Mouse (Mus musculus) cortical plate, adult 2 months (tissue): ENCODE measurements around the gene Kcnab2. TPM values are rescaled to one million over a fixed set of nuclear protein-coding genes. Genes with fewer than 3 reads are reported as not detected.

Source experiments
- H3K27ac ChIP-seq: fragments of 200-500 bp; 2 replicates; pipeline ENCODE4 v1.5.1; 2012; ENCODE audit warnings: low read length, control low read depth, inconsistent platforms; ENCODE audit not compliant: insufficient read depth
- H3K4me1 ChIP-seq: fragments of 200-500 bp; 2 replicates; pipeline ENCODE4 v1.6.1; 2011; ENCODE audit warnings: low read length; ENCODE audit not compliant: control insufficient read depth, insufficient read depth
- H3K4me3 ChIP-seq: fragments of 200-500 bp; 2 replicates; pipeline ENCODE4 v1.5.1; 2011; ENCODE audit warnings: mild to moderate bottlenecking, low read length, control low read depth; ENCODE audit not compliant: insufficient read depth
- CTCF ChIP-seq: fragments of 200-500 bp; IDR thresholded peaks from 2 replicates; pipeline ENCODE4 v1.5.1; 2011; ENCODE audit warnings: mild to moderate bottlenecking, control low read depth, low read length; ENCODE audit not compliant: insufficient read depth; ENCODE audit errors: extremely low read depth
- POLR2A ChIP-seq: fragments of 200-500 bp; IDR thresholded peaks from 2 replicates; pipeline ENCODE4 v1.6.1; 2011; ENCODE audit warnings: mild to moderate bottlenecking, low read length, control low read depth; ENCODE audit not compliant: insufficient read depth; ENCODE audit errors: extremely low read depth
- polyA plus RNA-seq: library from polyadenylated mRNA; depleted of rRNA; stranded (reverse); fragments of >200 nt; gene quantifications from 2 replicates; pipeline ENCODE4 v1.2.3, GENCODE M21; 2012

Kcnab2 gene
- polyA plus RNA-seq, 1 experiment: 245 TPM

DNA sequence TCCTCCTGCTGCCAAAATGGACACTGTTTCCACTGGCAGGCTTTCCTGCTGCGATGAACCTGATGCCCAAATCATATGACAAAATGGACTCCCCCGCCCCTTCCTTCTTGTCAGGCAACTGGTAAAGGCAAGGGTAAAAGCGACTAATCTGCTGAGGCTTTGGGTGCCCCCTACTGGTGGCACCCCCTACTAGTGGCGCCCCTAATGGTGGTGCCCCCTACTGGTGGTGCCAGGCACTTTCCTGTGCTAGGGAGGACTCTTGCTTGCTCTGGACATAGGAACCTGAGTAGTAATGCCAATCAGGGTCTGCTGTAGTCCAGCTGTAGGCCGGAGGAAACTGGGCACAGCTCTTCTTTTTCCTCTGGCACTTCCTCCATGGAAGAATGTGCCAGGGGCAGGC, 45.4 kb downstream of the Kcnab2 start:
- H3K4me1 ChIP-seq: peaks cover 4% of the 10 kb centered on the region
- H3K4me3 ChIP-seq: no peak overlapping the region
- TF ChIP-seq CTCF (peak; percentile 82), POLR2A (no peak)
- no peak overlapping the region for H3K27ac ChIP-seq

DNA sequence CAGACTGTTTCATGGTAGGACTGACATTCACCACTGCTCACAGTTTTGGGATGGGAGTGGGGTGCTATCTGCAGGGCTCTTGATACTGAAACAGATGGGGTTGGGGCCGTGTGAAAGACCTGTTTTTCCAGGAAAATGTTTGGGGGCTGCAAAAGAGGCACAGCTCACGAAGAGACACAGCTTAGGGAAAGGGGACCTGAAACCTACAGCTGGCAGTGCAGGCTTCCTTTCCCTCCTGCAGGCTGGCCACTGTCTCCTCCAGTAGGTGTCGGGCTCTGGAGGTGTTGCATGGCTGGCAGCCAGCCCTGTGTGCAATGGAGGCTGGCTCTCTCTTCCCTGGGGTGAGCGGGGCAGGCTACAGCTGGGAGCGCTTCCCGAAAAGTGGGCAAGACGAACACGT, 49.4 kb downstream of the Kcnab2 start:
- no peak for TF ChIP-seq POLR2A
- TF ChIP-seq CTCF: no peak
- peaks cover 4% of the 10 kb centered on the region for H3K4me1 ChIP-seq
- H3K27ac ChIP-seq: peak overlapping the region; percentile 15
- no peak overlapping the region for H3K4me3 ChIP-seq

DNA sequence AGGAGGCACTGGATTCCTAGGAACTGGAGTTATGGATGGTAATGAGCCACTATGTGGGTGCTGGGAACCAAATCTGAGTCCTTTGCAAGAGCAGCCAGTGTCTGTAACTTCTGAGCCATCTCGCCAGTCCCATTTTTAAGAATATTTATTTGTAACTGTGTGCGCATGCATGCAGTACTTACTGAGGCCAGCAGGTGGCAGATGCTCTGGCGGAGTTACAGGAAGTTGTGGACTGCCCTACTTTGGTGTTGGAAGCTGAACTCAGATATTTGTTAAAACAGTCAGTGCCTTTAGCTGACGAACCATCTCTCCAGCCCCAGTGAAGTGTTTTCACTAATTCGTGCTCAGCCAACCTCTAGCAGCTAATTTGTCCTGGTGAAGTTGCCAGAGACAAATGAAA, 52.7 kb downstream of the Kcnab2 start:
- H3K4me3 ChIP-seq: no peak overlapping the region
- H3K27ac ChIP-seq: no peak overlapping the region
- H3K4me1 ChIP-seq: peaks cover 6% of the 10 kb centered on the region
- peak; percentile 39 for TF ChIP-seq CTCF
- no peak for TF ChIP-seq POLR2A

DNA sequence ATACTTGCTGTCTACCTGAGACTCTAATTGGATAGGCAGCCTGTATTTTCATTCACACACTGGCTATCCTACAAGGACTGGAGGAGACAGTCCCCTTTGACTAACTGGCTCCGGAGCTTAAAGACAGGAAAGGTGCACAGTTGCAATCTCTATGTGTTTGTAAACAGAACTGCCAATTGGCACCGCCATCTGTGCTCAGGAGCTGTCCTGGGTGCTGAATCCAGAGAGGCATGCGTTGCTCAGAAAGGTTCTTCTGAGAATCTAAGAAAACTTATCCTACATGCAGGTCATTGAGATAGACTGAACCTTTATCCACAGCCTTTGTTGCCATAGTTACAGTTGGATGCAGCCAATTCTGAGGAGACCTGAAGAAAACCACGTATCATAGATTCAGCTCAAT, 53.3 kb downstream of the Kcnab2 start:
- H3K27ac ChIP-seq: no peak overlapping the region

DNA sequence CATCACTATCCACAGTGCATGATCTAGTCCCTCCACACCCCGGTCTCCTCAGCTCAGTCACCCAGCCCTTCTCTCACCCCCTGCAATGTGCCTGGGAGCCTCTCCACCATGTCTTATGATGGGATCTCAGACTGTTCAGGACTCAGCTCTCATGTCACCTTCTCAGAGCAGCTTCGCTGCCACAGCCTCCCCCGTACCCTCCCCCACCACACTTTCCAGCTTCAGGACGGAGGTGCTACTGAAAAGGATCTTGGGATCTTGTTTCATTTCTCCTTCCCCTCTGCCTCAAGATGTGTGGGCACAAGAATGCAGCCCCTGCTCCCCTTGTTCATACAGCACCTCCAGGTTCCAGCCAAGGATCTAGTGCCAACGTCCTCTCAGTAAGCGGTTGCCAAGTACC, 54.1 kb downstream of the Kcnab2 start:
- Histone ChIP-seq H3K4me3 (no peak overlapping the region), H3K4me1 (peaks cover 5% of the 10 kb centered on the region), H3K27ac (no peak overlapping the region)
- TF ChIP-seq CTCF (no peak), POLR2A (no peak)

More for the DNA sequence above, 53.3 kb downstream of the Kcnab2 start:
- Histone ChIP-seq H3K4me3 (no peak overlapping the region), H3K4me1 (peaks cover 6% of the 10 kb centered on the region)
- TF ChIP-seq POLR2A (no peak), CTCF (no peak)

DNA sequence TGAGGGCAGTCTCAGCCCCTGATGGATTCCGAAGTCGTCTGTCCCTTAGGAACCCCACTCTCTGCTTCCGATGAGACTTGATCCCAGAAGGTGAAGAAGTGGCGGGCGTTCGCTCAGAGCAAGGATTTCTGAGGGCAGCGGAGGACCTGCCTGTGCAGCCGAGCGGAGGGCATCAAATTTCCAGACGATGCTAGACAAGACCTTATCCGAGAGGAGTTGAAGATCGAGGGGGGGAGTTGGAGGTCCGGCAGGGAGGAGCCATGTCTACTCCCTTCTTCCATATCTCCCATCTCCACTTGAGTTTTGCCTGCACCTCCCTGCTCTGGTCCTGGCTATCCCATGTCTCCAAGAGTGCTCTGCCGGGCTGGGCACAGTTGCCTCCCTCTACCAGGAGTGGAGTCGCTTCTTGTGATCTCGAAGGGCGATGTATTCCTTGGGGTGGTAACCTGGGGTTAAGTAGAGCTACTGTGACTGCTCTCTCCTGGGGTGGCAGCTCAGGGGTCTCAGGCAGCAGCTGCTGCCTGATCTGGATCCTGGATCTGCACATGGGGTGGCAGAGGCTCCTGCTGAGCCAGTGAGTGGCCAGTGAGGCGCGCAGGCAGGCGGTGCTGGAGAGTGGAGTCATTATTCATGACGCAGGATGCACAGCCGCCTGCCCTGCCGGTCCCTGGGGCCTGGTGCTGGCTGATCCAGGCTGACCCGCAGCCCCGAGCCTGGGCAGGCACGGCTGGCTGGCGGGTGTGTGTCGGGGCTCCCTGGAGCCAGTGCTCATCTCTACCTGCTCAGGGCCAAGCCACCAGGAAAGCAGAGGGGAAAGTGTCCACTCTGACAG, 59.2 kb downstream of the Kcnab2 start:
- TF ChIP-seq CTCF (no peak), POLR2A (no peak)

DNA sequence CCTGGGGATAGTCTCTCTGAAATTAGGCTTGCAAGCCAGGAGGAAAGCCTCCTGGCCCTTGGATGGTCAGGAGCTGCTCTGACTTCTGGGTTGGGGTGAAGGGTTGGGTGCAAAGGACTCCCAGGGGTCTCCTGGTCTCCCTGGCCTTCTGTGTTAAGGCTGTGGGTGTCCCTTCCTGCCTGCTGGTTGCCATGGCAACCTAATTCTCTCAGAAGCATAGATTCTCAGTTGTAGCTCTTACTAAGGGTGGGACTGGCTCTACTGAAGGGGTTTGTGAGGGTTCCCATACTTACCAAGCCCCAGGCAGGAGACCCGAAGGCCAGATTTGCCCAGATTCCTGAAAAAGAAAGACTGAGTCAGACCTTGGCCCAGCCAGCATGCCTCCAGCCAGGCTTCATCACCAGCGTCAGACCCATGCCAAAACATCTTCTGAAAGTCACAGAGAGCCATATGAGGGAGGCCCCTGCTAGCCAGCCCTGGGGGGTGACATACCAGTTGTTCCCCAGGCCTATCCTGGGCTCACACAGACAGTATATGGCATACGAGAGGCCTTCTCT, 65.1 kb downstream of the Kcnab2 start:
- Histone ChIP-seq H3K27ac (no peak overlapping the region), H3K4me3 (no peak overlapping the region), H3K4me1 (peaks cover 4% of the 10 kb centered on the region)
- no peak for TF ChIP-seq POLR2A
- no peak for TF ChIP-seq CTCF

More for the DNA sequence above, 59.2 kb downstream of the Kcnab2 start:
- Histone ChIP-seq H3K4me1 (0 out of 2 replicates have a peak, but pooled peaks cover 2% of the 10 kb centered on the region), H3K27ac (no peak overlapping the region), H3K4me3 (no peak overlapping the region)

DNA sequence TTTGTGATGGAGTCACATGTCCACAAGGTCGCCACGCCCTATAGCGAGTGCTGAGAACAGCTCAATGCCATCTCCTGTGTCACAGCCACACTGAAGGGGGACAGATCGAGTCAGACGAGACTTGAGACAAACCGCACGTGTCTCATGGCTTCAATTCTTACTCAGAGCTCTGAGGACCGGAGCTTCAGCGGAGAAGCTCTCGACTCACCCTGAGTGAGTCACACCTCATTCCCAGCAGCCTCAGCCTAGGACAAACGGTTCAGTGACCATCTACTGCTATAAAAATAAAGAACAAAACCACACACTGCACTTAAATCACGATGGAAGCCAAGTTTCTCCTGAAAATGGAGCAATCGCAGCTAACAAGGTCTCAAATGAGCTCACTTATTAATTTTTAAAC, 66.7 kb downstream of the Kcnab2 start:
- no peak overlapping the region for H3K27ac ChIP-seq

DNA sequence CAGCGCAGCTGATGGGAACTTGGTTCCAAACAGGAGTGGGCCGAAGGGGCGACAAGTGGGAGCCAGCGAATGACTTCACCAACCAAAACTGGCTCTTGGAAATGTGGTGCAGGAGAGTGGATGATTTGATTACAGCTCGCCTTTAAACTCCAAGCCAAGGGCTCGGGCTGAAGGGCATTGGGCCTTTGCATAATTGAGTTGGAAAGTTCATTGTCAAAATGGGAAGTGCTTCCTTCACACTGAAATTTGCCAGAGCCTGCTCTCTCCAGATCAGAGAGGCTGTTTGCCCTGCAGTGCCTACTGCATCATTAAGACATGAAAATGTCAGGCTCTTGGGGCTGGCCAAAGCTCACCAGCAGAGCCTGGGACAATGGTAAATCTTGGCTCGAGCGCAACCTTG, 71.1 kb downstream of the Kcnab2 start:
- no peak overlapping the region for H3K4me3 ChIP-seq
- H3K27ac ChIP-seq: no peak overlapping the region
- TF ChIP-seq POLR2A: no peak
- peaks cover 14% of the 10 kb centered on the region for H3K4me1 ChIP-seq

More for the DNA sequence above, 66.7 kb downstream of the Kcnab2 start:
- no peak overlapping the region for H3K4me3 ChIP-seq
- TF ChIP-seq CTCF (no peak), POLR2A (no peak)
- peaks cover 7% of the 10 kb centered on the region for H3K4me1 ChIP-seq

DNA sequence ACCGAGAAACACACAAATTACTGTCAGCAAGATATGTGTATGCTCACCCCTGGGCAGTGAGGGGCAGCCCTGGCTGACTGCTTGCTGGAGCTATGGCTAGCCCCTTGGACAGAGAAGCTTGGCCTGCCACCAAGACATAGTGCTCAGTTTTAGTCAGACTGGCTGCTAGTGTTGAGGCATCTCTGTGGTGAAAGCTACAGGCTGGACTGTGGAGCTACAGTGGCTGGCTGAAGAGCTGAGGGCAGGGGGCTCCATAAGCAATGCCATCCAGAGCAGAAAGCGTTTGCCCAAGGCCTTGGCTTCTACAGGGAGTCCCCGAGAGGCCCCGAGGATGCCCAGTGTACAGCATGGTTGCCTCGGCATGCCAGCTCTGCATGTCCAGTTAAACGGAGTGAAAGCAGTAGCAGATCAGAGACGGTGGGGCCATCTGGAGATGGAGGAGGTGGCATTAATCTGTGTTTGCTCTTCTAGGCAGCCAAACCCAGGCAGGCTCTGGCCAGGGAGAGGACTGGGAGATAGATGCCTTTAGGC, 71.9 kb downstream of the Kcnab2 start:
- Histone ChIP-seq H3K4me3 (no peak overlapping the region), H3K4me1 (peaks cover 14% of the 10 kb centered on the region), H3K27ac (peak overlapping the region; percentile 92)
- TF ChIP-seq POLR2A (no peak), CTCF (no peak)
